In genomic region chr5:75238363-75238762, GRCm38 (mm10) we compare ENCODE assay signal across 9 mouse cellular contexts.
DNase-seq lines count a peak whose midpoint lies in the region; ATAC-seq and TF ChIP-seq lines count a peak whose summit lies in the region.
"Had no signal": no experiment of that assay in that cellular context is flagged by ENCODE, and none has a peak within 500 bp of the region (broad histone marks: within the 10 kb centered on the region; RNA-seq: fewer than 3 reads in every experiment).

No protein-coding gene starts in this region.

- H3K4me1 ChIP-seq in heart, postnatal 0 days (ENCODE audit: control insufficient read depth, insufficient read depth), result no peaks in the 10 kb centered on the region
- no peaks in the 10 kb centered on the region for H3K4me1 ChIP-seq in thymus, adult 2 months (replicated peaks; ENCODE audit: control insufficient read depth, insufficient read depth, low read length)
- H3K4me1 ChIP-seq in hindbrain, embryonic 16.5 days (ENCODE audit: control insufficient read depth, insufficient read depth, low read depth, low read length), result no peaks in the 10 kb centered on the region
- H3K4me1 ChIP-seq in midbrain, embryonic 15.5 days, result no peaks in the 10 kb centered on the region
- H3K4me1 ChIP-seq: embryonic facial prominence, embryonic 15.5 days had no signal

- H3K4me3 ChIP-seq in heart, postnatal 0 days (ENCODE audit: low read depth, low read length), result no peak overlapping the region
- no peak overlapping the region for H3K4me3 ChIP-seq in thymus, adult 2 months (ENCODE audit: control insufficient read depth, insufficient read depth, low read length)
- no peak overlapping the region for H3K4me3 ChIP-seq in hindbrain, embryonic 16.5 days (ENCODE audit: low read length)
- no peak overlapping the region for H3K4me3 ChIP-seq in midbrain, embryonic 15.5 days
- H3K4me3 ChIP-seq: embryonic facial prominence, embryonic 15.5 days had no signal

- 18% methylated on average over 2 of the region's 2 CpGs for WGBS in heart, postnatal 0 days
- 23% methylated on average over 2 of the region's 2 CpGs for WGBS in thymus, adult 2 months
- 41% methylated on average over 2 of the region's 2 CpGs for WGBS in hindbrain, embryonic 16.5 days
- 25% methylated on average over 2 of the region's 2 CpGs for WGBS in midbrain, embryonic 15.5 days

- no peak for DNase-seq in heart, postnatal 0 days (ENCODE audit: low spot score)
- DNase-seq in heart, adult 18-20 months, result no peak
- peak; percentile 30 for DNase-seq in thymus, postnatal 4 days
- no peak for DNase-seq in thymus, adult 2 months
- no peak for DNase-seq in urinary bladder, adult 2 months (ENCODE audit: low spot score)

- no peak overlapping the region for H3K9ac ChIP-seq in heart, postnatal 0 days (replicated peaks; ENCODE audit: low read depth, low read length)
- H3K9ac ChIP-seq in hindbrain, embryonic 16.5 days (ENCODE audit: low read depth, low read length), result no peak overlapping the region
- no peak overlapping the region for H3K9ac ChIP-seq in midbrain, embryonic 15.5 days
- H3K9ac ChIP-seq: embryonic facial prominence, embryonic 15.5 days had no signal

- no peak for ATAC-seq in heart, postnatal 0 days (ENCODE audit: insufficient read depth, low read depth)
- peak; percentile 17; the same call in 1 of the 2 replicates for ATAC-seq in hindbrain, embryonic 16.5 days
- ATAC-seq in midbrain, embryonic 15.5 days (replicated peaks), result no peak
- ATAC-seq in cerebellum, adult (ENCODE audit: insufficient number of reproducible peaks, low FRiP score, low TSS enrichment), result no peak

- no peak overlapping the region for H3K4me2 ChIP-seq in heart, postnatal 0 days (ENCODE audit: low read depth, low read length)
- no peak overlapping the region for H3K4me2 ChIP-seq in hindbrain, embryonic 16.5 days (ENCODE audit: low read length)
- H3K4me2 ChIP-seq in midbrain, embryonic 15.5 days, result no peak overlapping the region
- H3K4me2 ChIP-seq: embryonic facial prominence, embryonic 15.5 days had no signal

- H3K27ac ChIP-seq in heart, postnatal 0 days (ENCODE audit: low read depth), result no peak overlapping the region
- H3K27ac ChIP-seq in thymus, adult 2 months (ENCODE audit: control insufficient read depth, insufficient read depth, low read length), result no peak overlapping the region
- H3K27ac ChIP-seq in hindbrain, embryonic 16.5 days (ENCODE audit: low read depth, low read length), result no peak overlapping the region
- H3K27ac ChIP-seq in midbrain, embryonic 15.5 days, result no peak overlapping the region
- H3K27ac ChIP-seq: embryonic facial prominence, embryonic 15.5 days had no signal

- TF ChIP-seq EP300 in heart, postnatal 0 days (IDR thresholded peaks at IDR 0.05; ENCODE audit: low read depth), result no peak

- H3K36me3 ChIP-seq in heart, postnatal 0 days (replicated peaks; ENCODE audit: control insufficient read depth, insufficient read depth, low read length), result no peaks in the 10 kb centered on the region
- H3K36me3 ChIP-seq in thymus, adult 2 months (ENCODE audit: control insufficient read depth, insufficient read depth, low read length), result no peaks in the 10 kb centered on the region
- H3K36me3 ChIP-seq in hindbrain, embryonic 16.5 days (ENCODE audit: control insufficient read depth, insufficient read depth, low read length), result no peaks in the 10 kb centered on the region
- no peaks in the 10 kb centered on the region for H3K36me3 ChIP-seq in midbrain, embryonic 15.5 days (replicated peaks)
- H3K36me3 ChIP-seq: embryonic facial prominence, embryonic 15.5 days had no signal

- no peak for TF ChIP-seq POLR2A in thymus, adult 2 months (IDR thresholded peaks at IDR 0.05; ENCODE audit: control insufficient read depth, extremely low read depth, insufficient read depth, low read length, poor library complexity)

- H3K9me3 ChIP-seq in heart, postnatal 0 days (replicated peaks; ENCODE audit: control insufficient read depth, low read length), result no peaks in the 10 kb centered on the region
- no peaks in the 10 kb centered on the region for H3K9me3 ChIP-seq in hindbrain, embryonic 16.5 days (ENCODE audit: control insufficient read depth, low read length)
- H3K9me3 ChIP-seq in midbrain, embryonic 15.5 days, result no peaks in the 10 kb centered on the region
- H3K9me3 ChIP-seq: embryonic facial prominence, embryonic 15.5 days had no signal

- no peaks in the 10 kb centered on the region for H3K27me3 ChIP-seq in heart, postnatal 0 days (ENCODE audit: control insufficient read depth, insufficient read depth, low read length)
- no peaks in the 10 kb centered on the region for H3K27me3 ChIP-seq in thymus, adult 2 months (ENCODE audit: control insufficient read depth, insufficient read depth, low read length)
- H3K27me3 ChIP-seq in hindbrain, embryonic 16.5 days (replicated peaks; ENCODE audit: control insufficient read depth, insufficient read depth, low read length), result no peaks in the 10 kb centered on the region
- H3K27me3 ChIP-seq in midbrain, embryonic 15.5 days (replicated peaks), result no peaks in the 10 kb centered on the region
- H3K27me3 ChIP-seq: embryonic facial prominence, embryonic 15.5 days had no signal

- peak; percentile 49 for TF ChIP-seq CTCF in heart, postnatal 0 days (IDR thresholded peaks at IDR 0.05; ENCODE audit: low read depth)
- TF ChIP-seq CTCF in thymus, adult 2 months (IDR thresholded peaks at IDR 0.05; ENCODE audit: borderline replicate concordance, control insufficient read depth, extremely low read depth, insufficient read depth, low read length, poor library complexity), result no peak
